Mouse (Mus musculus) CH12.LX (cell line): ENCODE measurements at regions not wholly inside any gene's neighbourhood (a gene's known extent, or its start where the extent isn't known, plus 50 kb on each side); places are given as distances from the start of the nearest gene placed in this dataset.
"Not testable (repeated sequence)": the region's sequence is repeated elsewhere in the genome, so short reads cannot be mapped to it uniquely, and the experiment has no call there.

Experiments used
- CHD2 ChIP-seq: IDR thresholded peaks from 2 replicates; pipeline ENCODE4 v1.6.1; 2011; ENCODE audit warnings: low read length, improper control_type of control experiment
- CTCF ChIP-seq, 2 experiments: IDR thresholded peaks in 1 of 2; conservative IDR thresholded peaks in 1 of 2; 2 replicates each; pipeline ENCODE4 v1.5.1; 2011 to 2012; ENCODE audit warnings: low read depth in 2 of 2, low read length in 2 of 2, improper control_type of control experiment in 1 of 2, inconsistent platforms in 1 of 2, mild to moderate bottlenecking in 1 of 2, moderate library complexity in 1 of 2
- E2F4 ChIP-seq: IDR thresholded peaks from 2 replicates; pipeline ENCODE4 v1.6.1; 2011; ENCODE audit warnings: low read depth, low read length, improper control_type of control experiment; ENCODE audit not compliant: insufficient replicate concordance
- POLR2A ChIP-seq: IDR thresholded peaks from 2 replicates; pipeline ENCODE4 v1.6.1; 2011; ENCODE audit warnings: low read depth, mild to moderate bottlenecking, improper control_type of control experiment, low read length
- ZKSCAN1 ChIP-seq: IDR thresholded peaks from 2 replicates; pipeline ENCODE4 v1.6.1; 2012; ENCODE audit warnings: low read depth, inconsistent platforms, low read length, improper control_type of control experiment, borderline replicate concordance

- not testable (repeated sequence) for TF ChIP-seq CTCF (conservative IDR thresholded peaks at IDR 0.05 in 1 of 2, IDR thresholded peaks at IDR 0.05 in 1 of 2; ENCODE audit: low read depth in 2 of 2, low read length in 2 of 2); E2F4; ZKSCAN1; POLR2A; CHD2
These were observed 400.6 kb upstream of the Gdi2 start for GRCm38 (mm10) chr13:3137281-3137680.
